Mouse (Mus musculus) limb, embryonic 15.5 days (tissue): Measurements from ENCODE around the gene Krt73. TPM values are rescaled to one million over a fixed set of nuclear protein-coding genes. Genes with fewer than 3 reads are reported as not detected.
A peak's percentile ranks its signal among the peaks of the same experiment; 100 is the strongest.

Source experiments
- ATAC-seq: fragments of 200-750 bp; cut with Nextera tagmentation; 2 replicates; pipeline ENCODE4 v1.8.0; 2017; ENCODE audit warnings: low read depth, moderate TSS enrichment; ENCODE audit not compliant: insufficient number of reproducible peaks, low FRiP score, low TSS enrichment
- H3K27ac ChIP-seq: fragments of 300-500 bp; sonication (generic); 2 replicates; pipeline ENCODE4 v1.5.1; 2015; ENCODE audit warnings: moderate library complexity, mild to moderate bottlenecking, inconsistent platforms
- H3K27me3 ChIP-seq: fragments of 300-500 bp; sonication (generic); 2 replicates; pipeline ENCODE4 v1.6.1; 2015; ENCODE audit warnings: inconsistent platforms
- H3K36me3 ChIP-seq: fragments of 300-500 bp; sonication (generic); 2 replicates; pipeline ENCODE4 v1.6.1; 2015; ENCODE audit warnings: inconsistent platforms
- H3K4me1 ChIP-seq: fragments of 300-500 bp; sonication (generic); 2 replicates; pipeline ENCODE4 v1.6.1; 2015; ENCODE audit warnings: inconsistent platforms
- H3K4me2 ChIP-seq: fragments of 300-500 bp; sonication (generic); 2 replicates; pipeline ENCODE4 v1.6.1; 2015; ENCODE audit warnings: mild to moderate bottlenecking, inconsistent platforms
- H3K4me3 ChIP-seq: fragments of 300-500 bp; sonication (generic); 2 replicates; pipeline ENCODE4 v1.5.1; 2015; ENCODE audit warnings: mild to moderate bottlenecking, inconsistent platforms
- H3K9ac ChIP-seq: fragments of 300-500 bp; sonication (generic); 2 replicates; pipeline ENCODE4 v1.6.1; 2015; ENCODE audit warnings: inconsistent platforms
- H3K9me3 ChIP-seq: fragments of 300-500 bp; sonication (generic); 2 replicates; pipeline ENCODE4 v1.6.1; 2016; ENCODE audit warnings: inconsistent platforms
- WGBS: fragments of 180-500 bp; shearing (Covaris S2); methylation state at CpG from one replicate; pipeline ENCODE4 v1.1.7; 2015; 5-methylcytosine and 5-hydroxymethylcytosine counted together
- polyA plus RNA-seq: library from polyadenylated mRNA; unstranded; fragments of >200 nt; fragmentation: Nextera tagmentation; extraction: Ambion mirVana; gene quantifications from 2 replicates; pipeline ENCODE4 v1.2.1, GENCODE M21; 2015

Gene Krt73
- polyA plus RNA-seq, 1 experiment from 2014 or later = 0.09 TPM

GRCm38 (mm10) chr15:101773420-101773819 is 28.7 kb downstream of the Krt73 start:
- peaks cover 8% of the 10 kb centered on the region; the same call in 1 of the 2 replicates for H3K27me3 ChIP-seq
- no peak overlapping the region for H3K9ac ChIP-seq
- no peaks in the 10 kb centered on the region for H3K4me1 ChIP-seq
- WGBS = 73% methylated on average over 10 of the region's 10 CpGs
- no peak overlapping the region for H3K27ac ChIP-seq
- no peaks in the 10 kb centered on the region for H3K9me3 ChIP-seq
- no peak for ATAC-seq
- no peak overlapping the region for H3K4me2 ChIP-seq
- H3K4me3 ChIP-seq = no peak overlapping the region
- H3K36me3 ChIP-seq = no peaks in the 10 kb centered on the region

GRCm38 (mm10) chr15:101772711-101773081 is 29.4 kb downstream of the Krt73 start:
- ATAC-seq = 0 out of 2 replicates have a peak, but pooled peaks have one; percentile 50
- H3K4me2 ChIP-seq = no peak overlapping the region
- H3K36me3 ChIP-seq = no peaks in the 10 kb centered on the region
- H3K4me3 ChIP-seq = no peak overlapping the region
- H3K9ac ChIP-seq = no peak overlapping the region
- H3K4me1 ChIP-seq = no peaks in the 10 kb centered on the region
- WGBS = 7% methylated on average over 5 of the region's 5 CpGs
- no peak overlapping the region for H3K27ac ChIP-seq
- H3K27me3 ChIP-seq = peaks cover 8% of the 10 kb centered on the region; the same call in 1 of the 2 replicates
- H3K9me3 ChIP-seq = no peaks in the 10 kb centered on the region

GRCm38 (mm10) chr15:101772080-101772710 is 30.0 kb downstream of the Krt73 start:
- no peak overlapping the region for H3K27ac ChIP-seq
- no peak overlapping the region for H3K9ac ChIP-seq

GRCm38 (mm10) chr15:101770226-101770625 is 31.9 kb downstream of the Krt73 start:
- WGBS = 42% methylated on average over 8 of the region's 8 CpGs
- H3K4me3 ChIP-seq = no peak overlapping the region
- peak overlapping the region; percentile 75 for H3K27ac ChIP-seq
- peaks cover 3% of the 10 kb centered on the region; the same call in 1 of the 2 replicates for H3K4me1 ChIP-seq
- H3K9me3 ChIP-seq = no peaks in the 10 kb centered on the region
- peaks cover 8% of the 10 kb centered on the region; the same call in 1 of the 2 replicates for H3K27me3 ChIP-seq
- H3K9ac ChIP-seq = no peak overlapping the region
- no peak overlapping the region for H3K4me2 ChIP-seq
- no peaks in the 10 kb centered on the region for H3K36me3 ChIP-seq
- ATAC-seq = no peak

More at GRCm38 (mm10) chr15:101772080-101772710, 30.0 kb downstream of the Krt73 start:
- no peak overlapping the region for H3K4me2 ChIP-seq
- H3K4me3 ChIP-seq = no peak overlapping the region
- no peaks in the 10 kb centered on the region for H3K4me1 ChIP-seq
- H3K27me3 ChIP-seq = peaks cover 8% of the 10 kb centered on the region; the same call in 1 of the 2 replicates
- no peaks in the 10 kb centered on the region for H3K36me3 ChIP-seq
- no peak for ATAC-seq
- no peaks in the 10 kb centered on the region for H3K9me3 ChIP-seq
- WGBS = 62% methylated on average over 5 of the region's 5 CpGs

Other genes starting within 250 kb of the Krt73 start
- gene Krt90, start 239.4 kb downstream of the Krt73 start, polyA plus RNA-seq = 1.2 TPM in 2 replicates
- 2.0 and 2.8 TPM in 2 replicates for gene Krt75, start 228.4 kb downstream of the Krt73 start, polyA plus RNA-seq
- gene Gm5414, start 174.2 kb downstream of the Krt73 start, polyA plus RNA-seq = not detected in 2 replicates
- gene Gm5478, start 155.0 kb downstream of the Krt73 start, polyA plus RNA-seq = not detected in 2 replicates
- 5.0 and 8.8 TPM in 2 replicates for gene Krt6b, start 122.1 kb downstream of the Krt73 start, polyA plus RNA-seq
- gene Krt6a, start 108.0 kb downstream of the Krt73 start, polyA plus RNA-seq = 290 and 312 TPM in 2 replicates
- 841 and 914 TPM in 2 replicates for gene Krt5, start 89.4 kb downstream of the Krt73 start, polyA plus RNA-seq
- not detected in 2 replicates for gene Krt71, start 59.2 kb downstream of the Krt73 start, polyA plus RNA-seq
- 0.27 and 0.63 TPM in 2 replicates for gene Krt72, start 15.9 kb downstream of the Krt73 start, polyA plus RNA-seq
- gene Krt2, start 15.8 kb upstream of the Krt73 start, polyA plus RNA-seq = 0.87 and 1.2 TPM in 2 replicates
- 1,050 and 1,170 TPM in 2 replicates for gene Krt1, start 48.4 kb upstream of the Krt73 start, polyA plus RNA-seq
- gene Krt77, start 67.4 kb upstream of the Krt73 start, polyA plus RNA-seq = 151 and 157 TPM in 2 replicates
- 0.14 TPM in 1 of 2 replicates, not detected in the other for gene Krt76, start 90.6 kb upstream of the Krt73 start, polyA plus RNA-seq
- 557 and 616 TPM in 2 replicates for gene Krt4, start 122.4 kb upstream of the Krt73 start, polyA plus RNA-seq
- gene Krt79, start 138.0 kb upstream of the Krt73 start, polyA plus RNA-seq = 1.2 and 1.3 TPM in 2 replicates
- 13.3 and 15.6 TPM in 2 replicates for gene Krt78, start 151.9 kb upstream of the Krt73 start, polyA plus RNA-seq
- gene Krt8, start 202.1 kb upstream of the Krt73 start, polyA plus RNA-seq = 70.8 and 75.5 TPM in 2 replicates
- gene Krt18, start 225.8 kb upstream of the Krt73 start, polyA plus RNA-seq = 39.0 and 44.4 TPM in 2 replicates